Mouse (Mus musculus) brain, embryonic 14.5 days (tissue): ENCODE results near the gene Eif1ax.

Experiments used
- CTCF ChIP-seq: fragments of 200-500 bp; IDR thresholded peaks from 2 replicates; pipeline ENCODE4 v1.5.1; 2012; ENCODE audit warnings: inconsistent platforms, mild to moderate bottlenecking, moderate library complexity, borderline replicate concordance; ENCODE audit not compliant: insufficient read depth, insufficient read length; ENCODE audit errors: extremely low read depth
- POLR2A ChIP-seq: fragments of 200-500 bp; IDR thresholded peaks from 2 replicates; pipeline ENCODE4 v1.6.1; 2012; ENCODE audit warnings: mild to moderate bottlenecking, inconsistent platforms, borderline replicate concordance; ENCODE audit not compliant: poor library complexity, insufficient read depth, insufficient read length, severe bottlenecking; ENCODE audit errors: extremely low read depth

- TF ChIP-seq CTCF (peak; percentile 35; the same call in 1 of the 2 replicates), POLR2A (no peak)
Measured at GRCm38 (mm10) chrX:159409253-159409652, 37.3 kb downstream of the Eif1ax start.
